Mouse (Mus musculus) stomach, embryonic 15.5 days (tissue): ENCODE results near the gene Bmp4. TPM values are rescaled to one million over a fixed set of nuclear protein-coding genes. Genes with fewer than 3 reads are reported as not detected.

ENCODE experiments used
- polyA plus RNA-seq: library from polyadenylated mRNA; unstranded; fragments of >200 nt; fragmentation: Nextera tagmentation; extraction: Ambion mirVana; gene quantifications from 2 replicates; pipeline ENCODE4 v1.2.1, GENCODE M21; 2015

Bmp4 gene
- polyA plus RNA-seq, 1 experiment from 2014 or later, result 58.1 TPM

Other genes starting within 250 kb of the Bmp4 start
- 0.24 TPM in 1 of 2 replicates, not detected in the other for gene Gm15217, start 11.3 kb downstream of the Bmp4 start, polyA plus RNA-seq